Mouse (Mus musculus) small intestine, adult 2 months (tissue): ENCODE results near the gene Polr2l.

Experiments used
- CTCF ChIP-seq: fragments of 200-500 bp; IDR thresholded peaks from 2 replicates; pipeline ENCODE4 v1.5.1; 2012; ENCODE audit warnings: low read depth, mild to moderate bottlenecking, control low read depth, inconsistent platforms, low read length, moderate library complexity, mixed read lengths; ENCODE audit not compliant: insufficient replicate concordance, insufficient read length; ENCODE audit errors: extremely low read depth
- POLR2A ChIP-seq: fragments of 200-500 bp; IDR thresholded peaks from 2 replicates; pipeline ENCODE4 v1.6.1; 2012; ENCODE audit warnings: low read depth, mild to moderate bottlenecking, control low read depth, inconsistent platforms, low read length, moderate library complexity

DNA sequence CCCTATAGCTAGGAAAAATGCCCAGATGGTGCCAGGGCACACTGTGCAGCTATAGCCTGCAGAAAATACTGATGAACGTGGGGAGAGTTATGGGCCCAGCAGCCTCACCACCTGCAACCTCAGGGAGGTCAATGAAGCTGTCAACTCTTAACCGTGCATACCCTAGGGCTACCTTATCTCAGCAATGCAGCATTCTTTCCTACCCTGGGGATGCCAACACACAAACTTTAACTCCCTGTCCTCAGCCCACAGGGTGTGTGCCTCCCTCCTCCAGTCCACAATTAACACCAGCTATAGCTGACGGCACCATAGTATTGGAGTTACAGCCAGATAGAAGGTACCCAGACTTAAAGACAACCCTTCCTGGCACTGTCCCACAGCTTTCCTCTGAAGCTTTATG is 44.0 kb upstream of the Polr2l start:
- no peak for TF ChIP-seq CTCF
- no peak for TF ChIP-seq POLR2A
